Mouse (Mus musculus): ENCODE measurements around the gene Zbtb42.
A peak's percentile ranks its signal among the peaks of the same experiment; 100 is the strongest.

Gene Zbtb42

GRCm38 (mm10) chr12:112688458-112688857, 9.8 kb downstream of the Zbtb42 start:
- ATAC-seq (ENCODE audit: low TSS enrichment), result no peak

GRCm38 (mm10) chr12:112693185-112694126, 14.8 kb downstream of the Zbtb42 start:
- ATAC-seq (ENCODE audit: low TSS enrichment), result peak; percentile 91

GRCm38 (mm10) chr12:112694127-112694475, 15.5 kb downstream of the Zbtb42 start:
- peak; percentile 28; the same call in 1 of the 2 replicates for ATAC-seq (ENCODE audit: low TSS enrichment)

- ATAC-seq (ENCODE audit: low TSS enrichment), result no peak
Observed at GRCm38 (mm10) chr12:112696806-112697425, 18.3 kb downstream of the Zbtb42 start.

- ATAC-seq (ENCODE audit: low TSS enrichment), result no peak
Observed at GRCm38 (mm10) chr12:112700522-112700921, 21.9 kb downstream of the Zbtb42 start.

- no peak for ATAC-seq (ENCODE audit: low TSS enrichment)
Observed at GRCm38 (mm10) chr12:112702374-112703320, 24.0 kb downstream of the Zbtb42 start.

GRCm38 (mm10) chr12:112706704-112707572, 28.3 kb downstream of the Zbtb42 start:
- peak; percentile 93 for ATAC-seq (ENCODE audit: low TSS enrichment)

GRCm38 (mm10) chr12:112707573-112707869, 28.9 kb downstream of the Zbtb42 start:
- ATAC-seq (ENCODE audit: low TSS enrichment), result no peak

- ATAC-seq (ENCODE audit: low TSS enrichment), result peak; percentile 24; the same call in 1 of the 2 replicates
Observed at GRCm38 (mm10) chr12:112713984-112714383, 35.4 kb downstream of the Zbtb42 start.

- no peak for ATAC-seq (ENCODE audit: low TSS enrichment)
Observed at GRCm38 (mm10) chr12:112717140-112717539, 38.5 kb downstream of the Zbtb42 start.

GRCm38 (mm10) chr12:112718995-112719394, 40.4 kb downstream of the Zbtb42 start:
- no peak for ATAC-seq (ENCODE audit: low TSS enrichment)

GRCm38 (mm10) chr12:112720216-112720615, 41.6 kb downstream of the Zbtb42 start, which contains the start of gene Cep170b:
Gene Cep170b, plus strand, starts transcription at chr12:112720455.
- ATAC-seq (ENCODE audit: low TSS enrichment), result no peak

GRCm38 (mm10) chr12:112720890-112721423, 42.3 kb downstream of the Zbtb42 start:
- ATAC-seq (ENCODE audit: low TSS enrichment), result no peak

- ATAC-seq (ENCODE audit: low TSS enrichment), result peak; percentile 18
Observed at GRCm38 (mm10) chr12:112721424-112722239, 43.0 kb downstream of the Zbtb42 start.

GRCm38 (mm10) chr12:112722240-112723027, 43.8 kb downstream of the Zbtb42 start:
- ATAC-seq (ENCODE audit: low TSS enrichment), result peak; percentile 38

- ATAC-seq (ENCODE audit: low TSS enrichment), result no peak
Observed at GRCm38 (mm10) chr12:112723028-112723330, 44.4 kb downstream of the Zbtb42 start.

- no peak for ATAC-seq (ENCODE audit: low TSS enrichment)
Observed at GRCm38 (mm10) chr12:112723445-112723844, 44.8 kb downstream of the Zbtb42 start.

- ATAC-seq (ENCODE audit: low TSS enrichment), result peak; percentile 45
Observed at GRCm38 (mm10) chr12:112724077-112724805, 45.6 kb downstream of the Zbtb42 start.
